Mouse (Mus musculus) frontal cortex, adult 2 months (tissue): ENCODE results near the gene Cmtm2b. TPM values are rescaled to one million over a fixed set of nuclear protein-coding genes. Genes with fewer than 3 reads are reported as not detected.
"Not testable (repeated sequence)": the region's sequence is repeated elsewhere in the genome, so short reads cannot be mapped to it uniquely, and the experiment has no call there.

ENCODE experiments used
- DNase-seq, 2 experiments: peaks; one replicate each; pipeline ENCODE4 v3.0.0; 2022; ENCODE audit warnings: low spot score in 1 of 2; ENCODE audit errors: extremely low spot score in 1 of 2
- polyA plus RNA-seq: library from polyadenylated mRNA; depleted of rRNA; stranded (reverse); fragments of >200 nt; gene quantifications from 2 replicates; pipeline ENCODE4 v1.2.3, GENCODE M21; 2012; rRNA removed

Cmtm2b gene
- not detected in 2 replicates for polyA plus RNA-seq

DNA sequence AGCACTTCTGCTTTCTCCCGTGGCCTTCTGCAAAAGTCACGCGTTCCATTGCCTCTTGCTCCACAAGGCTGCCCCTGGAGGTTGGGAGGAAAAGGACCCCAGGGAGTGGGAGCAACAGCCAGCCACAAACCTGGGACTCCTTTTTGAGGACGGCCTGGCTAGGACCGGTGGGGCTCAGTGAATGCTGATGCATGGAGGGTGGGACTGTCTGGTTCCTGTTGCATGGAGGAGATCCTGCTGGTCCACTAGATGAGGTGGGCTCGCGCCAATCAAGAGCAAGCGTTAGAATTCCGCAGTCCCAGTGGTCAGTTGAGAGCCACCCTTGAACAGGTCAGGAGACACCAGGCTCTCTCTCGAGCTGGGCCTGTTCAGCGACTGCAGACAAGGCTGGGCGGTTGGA, at the start of gene Cmtm2b:
TSS of gene Cmtm2b (plus strand) at position 301 of the 400 bp plus-strand sequence.
- DNase-seq, result not testable (repeated sequence)

DNA sequence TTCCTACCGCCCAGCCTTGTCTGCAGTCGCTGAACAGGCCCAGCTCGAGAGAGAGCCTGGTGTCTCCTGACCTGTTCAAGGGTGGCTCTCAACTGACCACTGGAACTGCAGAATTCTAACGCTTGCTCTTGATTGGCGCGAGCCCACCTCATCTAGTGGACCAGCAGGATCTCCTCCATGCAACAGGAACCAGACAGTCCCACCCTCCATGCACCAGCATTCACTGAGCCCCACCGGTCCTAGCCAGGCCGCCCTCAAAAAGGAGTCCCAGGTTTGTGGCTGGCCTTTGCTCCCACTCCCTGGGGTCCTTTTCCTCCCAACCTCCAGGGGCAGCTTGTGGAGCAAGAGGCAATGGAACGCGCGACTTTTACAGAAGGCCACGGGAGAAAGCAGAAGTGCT, 28.9 kb upstream of the Cmtm2b start, which contains the start of gene Cmtm2a:
TSS of gene Cmtm2a (minus strand) at position 101 of the 400 bp plus-strand sequence.
- DNase-seq, result not testable (repeated sequence)

DNA sequence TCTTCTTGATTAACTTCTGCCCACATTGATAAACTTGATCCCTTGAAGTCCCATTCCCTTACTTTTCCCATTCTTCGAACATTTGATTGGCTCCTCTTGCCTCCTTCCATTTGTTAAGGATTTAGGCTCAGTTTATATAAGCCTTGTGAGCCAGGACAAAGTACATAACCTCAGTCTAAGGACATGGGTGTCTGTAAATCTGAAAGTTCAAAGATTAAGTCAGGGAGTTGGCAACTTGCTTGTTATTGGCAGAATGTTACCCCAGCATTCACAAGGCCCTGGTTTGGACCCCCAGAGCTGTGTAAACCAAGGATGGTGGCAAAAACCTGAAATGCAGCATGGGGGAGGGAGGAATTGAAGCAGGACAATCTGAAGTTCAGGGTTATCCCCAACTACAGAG, 27.6 kb upstream of the Cmtm2b start:
- no peak for DNase-seq

DNA sequence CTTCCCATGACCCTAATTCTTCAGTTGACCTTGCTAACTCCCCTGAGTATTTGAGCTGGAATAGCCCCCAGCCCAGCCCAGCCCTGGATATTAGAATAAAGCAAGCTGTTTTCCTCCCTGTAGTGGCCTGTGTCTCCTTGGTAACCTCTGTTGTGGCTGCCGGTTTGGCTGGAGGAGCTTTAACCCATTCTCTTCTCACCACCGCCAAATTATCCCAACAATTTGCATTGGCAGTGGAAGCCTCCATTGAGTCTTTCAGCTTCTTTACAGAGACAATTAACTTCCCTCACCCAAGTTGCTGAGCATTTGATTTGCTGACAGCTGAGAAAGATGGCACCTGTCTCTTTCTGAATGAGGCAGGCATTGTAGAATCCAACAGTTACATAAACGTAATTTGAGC, 20.5 kb upstream of the Cmtm2b start:
- not testable (repeated sequence) for DNase-seq

DNA sequence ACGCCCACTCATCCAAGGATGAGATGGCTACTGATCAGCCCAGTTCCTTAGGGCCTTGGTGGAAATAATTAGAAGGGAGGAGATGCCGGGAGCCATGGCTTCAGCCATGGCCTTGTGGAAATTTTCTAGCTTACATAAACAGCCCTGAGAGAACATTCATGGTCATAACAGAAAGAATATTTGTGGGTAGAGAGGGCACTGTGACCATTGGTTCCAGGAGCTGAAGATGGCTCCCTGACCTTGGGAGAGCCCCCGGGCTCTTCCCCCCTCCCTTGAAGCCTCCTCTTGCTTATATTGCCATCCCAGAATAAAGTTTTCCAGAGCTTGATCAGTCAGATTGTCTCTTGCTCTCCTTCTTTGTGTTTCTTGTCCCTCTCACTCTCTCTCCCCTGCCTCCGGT, 19.5 kb upstream of the Cmtm2b start:
- not testable (repeated sequence) for DNase-seq

DNA sequence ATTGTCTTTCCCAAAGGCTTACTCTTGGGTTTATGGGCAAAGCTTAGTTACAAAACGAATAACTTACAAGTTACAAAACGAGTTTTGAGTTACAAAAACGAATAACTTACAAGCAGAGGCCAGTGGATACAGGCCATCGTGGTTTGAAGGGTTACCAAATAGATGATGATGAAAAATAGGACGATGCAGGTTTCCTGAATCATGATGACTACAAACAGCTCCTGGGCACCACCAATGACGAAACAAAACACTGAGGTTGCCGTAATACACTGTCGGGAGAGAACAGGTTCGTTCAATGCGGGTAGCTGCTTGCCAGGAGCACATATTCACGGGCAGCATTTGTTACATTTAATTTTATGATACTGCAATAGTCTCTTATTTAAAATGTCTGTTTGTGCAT, 17.1 kb upstream of the Cmtm2b start:
- no peak for DNase-seq

DNA sequence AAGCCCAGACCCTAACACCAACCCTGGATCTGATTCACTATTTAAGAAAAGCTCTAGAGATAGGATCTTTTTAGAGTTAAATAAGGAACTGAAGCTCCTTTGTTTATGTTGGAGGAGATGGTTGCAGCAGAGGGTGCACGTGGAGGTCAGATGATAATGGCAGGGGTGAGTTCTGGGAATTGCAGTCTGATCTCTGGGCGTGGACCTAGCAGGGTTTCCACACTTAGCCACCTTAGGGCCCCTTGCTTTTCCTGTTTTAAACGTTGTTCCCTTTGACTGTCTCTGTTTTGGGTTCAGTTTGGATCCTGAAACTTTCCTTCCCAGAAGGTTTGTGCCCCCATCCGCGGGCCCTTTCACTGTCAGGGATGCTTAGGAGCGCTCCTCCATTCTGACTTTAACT, 13.7 kb upstream of the Cmtm2b start:
- not testable (repeated sequence) for DNase-seq

DNA sequence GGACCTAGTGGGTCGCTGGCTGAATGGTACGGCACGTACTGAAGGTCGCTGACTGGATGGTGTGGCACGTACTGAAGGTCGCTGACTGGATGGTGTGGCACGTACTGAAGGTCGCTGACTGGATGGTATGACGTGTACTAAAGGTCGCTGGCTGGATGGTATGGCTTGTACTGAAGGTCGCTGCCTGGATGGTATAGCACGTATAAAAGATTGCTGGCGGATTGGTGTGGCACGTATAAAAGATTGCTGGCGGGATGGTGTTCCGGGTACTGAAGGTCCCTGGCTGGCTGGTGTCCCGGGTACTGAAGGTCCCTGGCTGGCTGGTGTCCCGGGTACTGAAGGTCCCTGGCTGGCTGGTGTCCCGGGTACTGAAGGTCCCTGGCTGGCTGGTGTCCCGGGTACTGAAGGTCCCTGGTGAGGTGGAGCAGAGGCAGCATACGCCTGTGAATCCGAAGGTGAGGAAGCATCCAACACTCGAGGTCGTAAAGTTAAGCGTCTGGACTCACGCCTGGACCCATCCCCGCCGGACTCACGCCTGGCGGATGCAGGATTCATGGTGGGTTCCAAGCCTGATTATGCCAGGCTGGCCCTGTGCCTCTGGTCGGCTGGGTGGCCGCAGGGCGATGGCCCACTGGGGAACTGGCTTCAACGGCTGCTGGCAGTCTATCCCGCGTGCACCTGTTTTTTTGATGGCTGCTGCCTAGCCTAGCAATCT, 12.4 kb upstream of the Cmtm2b start, which contains the start of the genes Gm45711 and Cmtm1:
TSS of gene Gm45711 (minus strand) at position 641 of the 715 bp plus-strand sequence.
TSS of gene Cmtm1 (minus strand) at position 705 of the 715 bp plus-strand sequence.
- not testable (repeated sequence) for DNase-seq

DNA sequence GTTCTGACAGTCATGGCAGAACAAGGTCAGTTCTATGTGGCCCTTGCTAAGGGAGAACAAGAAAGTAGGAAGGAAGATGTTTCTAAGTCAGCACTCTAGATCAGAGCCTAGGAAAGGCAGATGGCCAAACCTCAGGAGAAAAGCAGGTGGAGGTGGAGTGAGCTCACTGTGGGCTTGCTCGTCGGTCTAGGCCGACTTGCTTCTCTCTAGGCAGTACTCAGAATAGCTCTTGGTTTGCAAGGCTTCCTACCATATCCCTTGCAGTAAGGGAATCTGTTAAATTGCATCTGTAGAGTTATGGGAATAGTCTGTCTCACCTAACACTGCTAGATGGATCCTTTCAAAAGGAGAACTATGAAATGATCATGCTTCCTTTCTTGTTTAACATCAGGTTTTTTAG, 10.0 kb upstream of the Cmtm2b start:
- DNase-seq, result not testable (repeated sequence)

DNA sequence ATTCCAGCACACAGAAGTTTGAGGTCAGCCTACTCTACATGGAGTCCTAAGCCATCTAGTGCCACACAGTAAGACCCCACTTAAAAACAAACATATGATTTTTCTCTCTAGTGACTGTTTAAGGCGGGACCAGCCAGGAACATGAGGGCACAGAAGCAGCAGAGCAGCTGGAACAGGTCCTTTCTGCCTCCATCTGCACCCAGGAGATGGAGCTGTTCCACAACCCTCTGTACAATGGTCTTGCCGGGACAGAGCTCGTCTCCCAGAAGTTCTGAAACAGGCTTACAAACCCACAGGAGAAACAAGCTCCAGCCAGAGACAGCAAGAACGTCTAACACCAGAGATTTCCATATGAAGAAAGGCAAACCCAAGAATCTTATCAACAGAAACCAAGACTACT, 8.7 kb upstream of the Cmtm2b start:
- peak in 1 of 2 experiments; percentile 18 for DNase-seq

DNA sequence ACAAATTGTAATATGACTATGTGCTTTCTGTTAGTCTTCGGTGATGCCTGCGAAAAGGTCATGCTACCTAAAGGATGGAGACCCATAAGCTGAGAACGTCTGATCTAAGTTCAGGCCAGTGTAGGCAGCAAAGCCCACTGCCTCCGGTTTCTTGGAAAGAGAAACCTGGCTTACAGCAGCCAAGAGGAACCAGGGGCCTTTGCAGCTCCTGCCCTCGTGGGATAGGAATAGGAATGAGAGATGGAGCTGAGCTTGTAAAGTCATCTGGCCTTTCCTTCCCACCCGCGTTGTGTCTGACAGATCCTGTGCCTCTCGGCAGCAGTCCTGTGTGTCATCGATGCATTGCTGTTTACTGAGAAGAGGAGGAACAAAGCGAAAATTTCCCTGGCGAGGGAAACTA, 763 bp upstream of the Cmtm2b start, which contains the start of gene Gm11020:
TSS of gene Gm11020 (plus strand) at position 301 of the 400 bp plus-strand sequence.
- not testable (repeated sequence) for DNase-seq

DNA sequence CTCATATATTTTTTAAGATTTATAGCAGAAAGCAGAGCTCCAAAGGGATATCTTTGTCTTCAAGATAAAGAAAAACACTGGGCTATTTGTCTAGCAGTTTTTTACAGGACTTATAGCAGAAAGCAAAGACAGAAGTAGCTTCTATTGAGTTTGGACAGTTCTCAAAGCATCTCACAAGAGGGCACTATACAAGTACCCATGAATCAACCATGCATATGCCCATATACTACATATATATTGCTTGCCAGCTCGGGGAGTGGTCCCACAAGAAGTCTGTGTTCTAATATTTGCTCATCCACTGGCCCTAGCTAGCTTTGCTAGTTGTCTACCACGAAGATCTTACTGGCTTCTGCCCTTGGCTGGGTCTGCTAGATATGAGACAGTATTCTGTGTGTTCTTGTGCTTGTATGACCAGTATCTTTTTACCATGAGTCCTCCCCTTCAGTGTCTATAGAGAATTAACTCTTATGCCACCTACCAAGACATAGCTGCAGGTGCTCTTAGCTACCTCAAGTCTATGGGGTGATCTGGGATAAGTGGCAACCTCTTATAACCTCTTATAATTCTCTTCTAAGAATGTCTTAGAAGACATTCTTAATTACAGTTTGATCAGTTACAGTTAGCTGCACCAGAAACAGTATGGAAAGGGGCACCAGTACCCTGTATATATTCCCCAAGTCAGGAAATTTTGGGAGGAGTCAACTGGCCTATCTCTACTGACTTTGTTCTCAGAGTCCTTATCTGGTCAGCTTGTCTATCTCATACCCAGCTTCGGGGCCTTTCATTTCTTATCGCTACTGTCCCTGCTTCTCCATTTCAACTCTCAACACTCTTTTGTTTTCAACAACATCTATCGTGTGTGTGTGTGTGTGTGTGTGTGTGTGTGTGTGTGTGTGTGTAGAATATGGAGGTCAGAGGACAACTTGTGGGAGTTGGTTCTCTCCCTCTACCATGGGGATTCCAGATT, 10.9 kb downstream of the Cmtm2b start:
- DNase-seq, result no peak

DNA sequence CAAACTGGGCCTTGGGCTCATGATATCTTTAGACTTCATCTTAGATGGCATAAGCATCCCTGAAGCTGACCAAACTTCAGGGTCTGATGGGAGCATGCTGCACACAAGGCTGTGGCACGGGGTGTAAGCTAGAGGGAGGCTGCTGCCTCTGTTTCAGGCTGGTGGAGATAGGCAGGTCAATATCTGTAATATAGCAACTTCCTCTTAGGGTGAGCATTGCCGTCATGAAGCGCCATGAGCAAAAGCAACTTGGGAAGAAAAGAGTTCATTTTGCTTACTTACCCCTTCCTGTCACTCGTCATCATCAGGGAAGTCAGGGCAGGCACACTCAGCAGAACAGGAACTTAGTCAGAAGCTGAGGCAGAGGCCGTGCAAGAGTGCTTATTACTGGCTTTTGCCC, 11.8 kb downstream of the Cmtm2b start:
- DNase-seq, result no peak

DNA sequence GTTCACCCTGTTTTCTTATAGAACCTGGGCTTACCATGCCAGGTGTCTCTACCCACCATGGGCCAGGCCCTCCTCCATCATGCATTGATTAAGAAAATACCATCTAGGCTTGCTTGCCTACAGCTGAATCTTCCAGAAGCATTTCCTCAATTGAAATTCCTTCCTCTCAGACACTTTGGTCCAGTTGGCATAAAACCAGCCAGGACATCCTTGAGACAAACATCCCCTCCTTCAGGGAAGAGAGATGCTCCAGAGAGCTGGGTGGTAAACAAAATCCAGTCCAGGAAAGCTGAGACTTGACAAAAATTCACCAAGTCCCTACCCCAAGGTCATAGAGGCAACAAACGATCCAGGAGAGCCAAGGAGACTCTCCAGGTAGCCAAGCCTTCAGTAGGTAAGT, 12.2 kb downstream of the Cmtm2b start:
- DNase-seq, result no peak

DNA sequence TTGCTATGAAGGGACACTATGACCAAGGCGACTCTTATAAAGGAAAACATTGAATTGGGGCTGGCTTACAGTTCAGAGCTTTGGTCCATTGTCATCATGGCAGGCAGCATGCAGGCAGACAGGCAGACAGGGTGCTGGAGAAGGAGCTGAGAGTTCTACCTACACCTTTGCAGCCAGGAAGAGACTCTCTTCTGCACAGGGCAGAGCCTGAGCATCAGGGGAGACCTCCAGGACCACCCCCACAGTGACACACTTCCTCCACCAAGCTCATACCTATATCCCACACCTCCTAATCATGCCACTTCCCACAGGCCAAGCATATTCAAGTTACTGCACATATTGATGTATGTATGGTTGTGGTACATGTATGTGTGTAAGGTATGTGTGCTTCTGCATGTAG, 14.8 kb downstream of the Cmtm2b start:
- DNase-seq, result no peak

DNA sequence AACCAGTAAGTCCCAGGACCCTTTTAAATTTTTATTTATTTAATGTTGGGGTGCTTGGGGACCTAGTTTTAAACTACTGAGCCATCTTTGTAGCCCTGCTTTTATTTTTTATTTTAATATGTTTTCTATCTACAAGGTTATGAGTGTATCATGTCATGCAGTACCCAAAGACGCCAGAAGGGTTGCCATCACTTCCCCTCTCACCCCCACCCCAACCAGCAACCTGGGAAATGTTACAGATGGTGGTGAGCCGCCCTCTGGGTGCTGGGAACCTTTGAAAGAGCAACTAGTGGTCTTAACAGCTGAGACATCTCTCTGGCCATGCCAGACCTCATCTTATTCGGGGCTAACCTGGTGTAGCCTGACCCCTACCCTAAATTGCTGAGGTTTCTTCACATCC, 15.9 kb downstream of the Cmtm2b start:
- no peak for DNase-seq

DNA sequence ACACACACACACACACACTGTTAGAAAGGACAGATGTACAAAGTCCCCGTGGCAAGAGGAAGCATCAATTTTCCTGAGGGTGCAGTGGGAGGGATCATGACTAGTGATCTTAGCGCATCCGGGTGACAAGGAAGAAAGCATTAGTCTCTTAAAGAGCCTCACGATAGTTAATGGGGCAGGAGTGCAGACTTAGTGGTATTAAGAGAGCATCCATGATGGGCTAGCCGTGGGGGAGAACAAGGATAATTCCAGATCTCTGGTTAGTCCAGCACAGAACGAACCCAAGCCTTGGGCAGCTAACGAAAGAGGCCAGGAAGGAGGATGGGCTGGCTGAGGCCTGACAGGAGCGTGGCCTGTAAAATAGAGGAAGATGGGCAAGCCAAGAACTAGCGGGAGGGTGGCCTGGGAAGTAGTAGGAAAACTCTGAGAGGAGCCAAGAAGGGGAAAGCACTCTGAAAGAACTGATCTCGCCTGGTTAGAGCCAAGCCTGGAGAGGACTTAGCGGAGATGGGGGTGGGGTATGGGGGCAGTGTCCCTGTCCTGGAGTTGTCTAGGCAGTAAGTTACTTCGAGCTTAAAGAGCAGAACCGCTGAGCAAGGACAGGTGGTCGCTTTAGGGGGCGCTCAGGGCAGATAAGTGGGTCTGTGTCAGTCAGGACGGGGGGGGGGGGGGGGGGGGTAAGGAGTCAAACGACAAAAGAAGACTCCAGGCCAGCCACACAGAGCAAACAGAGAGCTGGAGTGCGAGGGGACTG, 17.4 kb downstream of the Cmtm2b start, which contains the start of gene Cmtm3:
TSS of gene Cmtm3 (plus strand) at position 182 of the 754 bp plus-strand sequence.
- DNase-seq, result peak in 1 of 2 experiments; percentile 30

DNA sequence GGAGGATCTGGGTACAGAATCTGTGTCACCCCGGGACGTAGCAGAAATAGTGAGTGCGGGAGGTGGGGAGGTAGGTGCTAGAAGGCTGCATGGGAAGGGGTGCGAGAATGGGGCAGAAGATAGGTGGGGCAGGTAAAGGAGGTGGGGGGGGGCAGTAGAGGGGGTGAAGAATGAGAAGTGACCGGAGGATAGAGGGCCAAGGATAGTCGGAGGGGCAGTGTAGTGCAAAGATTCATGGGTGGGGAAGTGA, 17.9 kb downstream of the Cmtm2b start:
- no peak for DNase-seq

DNA sequence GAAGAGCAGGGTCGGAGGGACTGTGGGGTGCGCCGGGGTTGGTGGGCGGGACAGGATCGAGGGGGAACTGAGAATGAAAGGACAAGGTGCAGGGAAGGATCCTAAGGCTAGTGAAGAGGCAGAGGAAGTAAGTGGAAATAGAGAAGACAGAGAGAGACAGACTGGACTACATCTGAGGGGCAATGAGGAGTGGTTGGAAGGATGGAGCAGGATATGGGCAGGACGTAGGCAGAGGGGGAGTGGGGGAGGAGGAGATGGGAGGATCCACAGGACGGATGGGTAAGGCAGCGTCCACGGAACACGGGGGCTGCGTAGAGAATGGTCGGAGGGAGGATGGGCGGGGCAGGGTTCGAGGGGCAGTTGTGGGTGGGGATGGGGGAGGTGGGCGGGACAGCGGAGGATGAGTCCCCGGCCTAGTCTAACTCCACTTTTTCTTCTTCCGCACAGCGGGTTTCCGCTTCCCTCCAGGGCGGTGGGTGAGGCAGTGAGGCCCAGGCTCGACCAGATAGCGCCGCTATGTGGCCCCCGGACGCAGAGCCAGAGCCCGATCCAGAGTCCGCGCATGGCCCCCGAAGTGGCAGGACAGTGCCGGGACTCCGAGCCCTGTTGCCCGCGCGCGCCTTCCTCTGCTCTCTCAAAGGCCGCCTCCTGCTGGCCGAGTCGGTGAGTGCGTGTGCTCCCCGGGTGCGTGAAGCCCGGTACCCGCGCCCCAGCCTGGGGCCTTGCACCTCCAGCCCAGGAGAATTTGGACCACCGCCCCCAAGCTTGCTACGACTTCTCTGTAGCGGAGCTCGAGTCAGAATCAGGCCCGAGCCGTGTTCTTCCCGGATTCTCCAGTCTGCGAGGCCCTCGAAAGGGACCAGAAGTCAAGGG, 18.4 kb downstream of the Cmtm2b start:
- peak; percentile 27 to 56 for DNase-seq
